Mouse (Mus musculus): ENCODE measurements around the gene Rab3a. TPM values are rescaled to one million over a fixed set of nuclear protein-coding genes. Genes with fewer than 3 reads are reported as not detected.
A peak's percentile ranks its signal among the peaks of the same experiment; 100 is the strongest.

Gene Rab3a
- polyA plus RNA-seq, 1 experiment from 2014 or later, result 319 TPM

DNA sequence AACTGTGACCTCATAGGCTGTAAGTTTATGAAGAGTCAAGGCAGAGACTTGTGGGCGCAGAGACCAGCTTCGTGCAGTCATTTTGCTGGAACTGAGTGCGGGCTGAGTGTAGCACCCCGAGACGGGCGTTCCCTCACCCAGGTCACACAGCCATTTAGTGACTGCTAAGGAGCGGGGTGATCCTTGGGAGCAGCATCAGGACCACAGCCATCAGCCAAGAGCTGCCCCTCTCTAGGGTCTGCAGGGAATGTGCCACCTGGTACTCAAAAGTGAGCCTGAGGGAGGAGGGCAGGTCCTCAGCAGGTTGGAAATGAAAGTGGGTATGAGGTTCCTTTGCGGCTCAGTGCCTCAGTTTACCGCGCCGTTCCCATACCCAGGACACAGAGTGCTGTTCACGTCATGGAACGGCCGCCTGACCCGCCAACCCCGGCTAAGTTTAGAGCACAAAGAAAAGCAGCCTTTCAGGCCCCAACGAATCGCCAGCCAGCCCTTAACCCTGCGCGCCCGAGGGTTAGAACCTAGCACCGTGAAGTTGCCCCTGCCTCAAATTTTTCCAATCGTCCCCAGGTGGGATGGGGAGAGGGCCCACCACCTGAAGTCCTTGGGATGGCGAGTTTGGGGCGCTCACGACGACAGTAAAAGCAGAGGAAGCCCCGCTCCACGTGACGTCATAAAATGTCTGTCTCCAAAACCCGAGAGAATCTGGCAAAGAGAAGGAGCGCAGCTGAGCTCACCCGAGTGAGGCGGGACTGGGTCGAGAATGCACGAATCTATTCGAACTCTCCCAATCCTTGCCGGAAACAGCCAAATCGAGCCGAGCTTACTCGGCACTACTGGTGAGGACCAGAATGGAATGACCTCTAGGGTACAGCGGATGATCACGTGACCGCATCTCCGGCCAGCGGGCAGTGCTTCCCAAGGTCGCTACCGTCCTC lies 10.6 kb upstream of the Rab3a start:
- H3K27me3 ChIP-seq, result peaks cover 56% of the 10 kb centered on the region
- peak overlapping the region; percentile 37 for H3K4me3 ChIP-seq
- H3K36me3 ChIP-seq, result no peaks in the 10 kb centered on the region
- WGBS, result 3% methylated on average over 48 of the region's 48 CpGs
- ATAC-seq (replicated peaks), result peak; percentile 20; the same call in 1 of the 2 replicates
- H3K27ac ChIP-seq (replicated peaks), result no peak overlapping the region
- peak overlapping the region; percentile 49 for H3K9ac ChIP-seq (replicated peaks)
- no peaks in the 10 kb centered on the region for H3K9me3 ChIP-seq
- peaks cover 18% of the 10 kb centered on the region for H3K4me1 ChIP-seq
- peak overlapping the region; percentile 50 for H3K4me2 ChIP-seq (replicated peaks)

DNA sequence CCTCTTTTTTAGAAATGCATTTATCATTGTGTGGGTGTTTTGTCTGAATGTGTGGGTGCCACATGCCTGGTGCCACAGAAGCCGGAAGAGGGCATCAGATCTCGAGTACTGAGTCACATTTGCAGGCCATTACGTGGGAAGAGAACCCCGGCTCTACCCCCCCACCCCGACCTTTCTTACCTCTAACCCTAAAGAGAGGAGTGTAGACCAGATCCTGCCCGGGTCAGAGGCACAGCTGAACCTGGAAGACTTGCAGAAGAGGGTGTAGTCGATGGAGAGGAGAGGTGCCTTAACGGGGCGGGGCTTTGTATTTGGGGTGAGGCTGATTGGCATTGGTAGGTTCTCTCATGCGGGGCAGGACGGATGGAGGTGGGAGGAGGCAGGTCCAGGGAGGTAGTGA lies 9.7 kb upstream of the Rab3a start:
- no peaks in the 10 kb centered on the region for H3K36me3 ChIP-seq
- H3K9ac ChIP-seq (replicated peaks), result no peak overlapping the region
- ATAC-seq (replicated peaks), result no peak
- H3K4me2 ChIP-seq (replicated peaks), result no peak overlapping the region
- no peak overlapping the region for H3K27ac ChIP-seq (replicated peaks)
- H3K27me3 ChIP-seq, result peaks cover 55% of the 10 kb centered on the region
- 63% methylated on average over 11 of the region's 11 CpGs for WGBS
- no peaks in the 10 kb centered on the region for H3K9me3 ChIP-seq
- H3K4me3 ChIP-seq, result no peak overlapping the region
- peaks cover 18% of the 10 kb centered on the region for H3K4me1 ChIP-seq

DNA sequence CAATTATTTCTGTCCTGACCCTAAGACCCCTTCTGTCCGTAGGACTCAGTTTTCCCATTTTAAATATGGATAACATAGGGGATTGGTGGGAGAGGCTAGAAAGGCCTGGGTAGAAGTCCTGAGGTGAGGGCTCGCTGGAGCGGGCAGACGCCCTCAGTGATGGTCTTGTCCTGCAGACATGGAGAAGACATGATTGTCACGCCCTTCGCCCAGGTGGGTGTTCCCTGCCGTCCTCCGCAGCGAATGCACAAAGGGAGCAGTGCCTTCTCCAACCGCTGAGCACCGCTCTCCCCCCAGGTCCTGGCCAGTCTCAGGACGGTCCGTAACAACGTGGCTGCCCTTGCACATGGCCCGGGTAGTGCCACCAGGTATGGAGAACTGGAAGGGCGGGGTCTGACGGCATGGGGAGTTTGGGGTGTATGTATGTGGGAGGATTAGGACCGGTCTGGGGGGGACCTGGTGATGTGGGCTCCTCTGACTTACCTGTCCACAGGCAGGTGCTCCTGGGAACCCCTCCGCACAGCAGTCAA lies 8.7 kb upstream of the Rab3a start:
- H3K27me3 ChIP-seq, result peaks cover 55% of the 10 kb centered on the region
- H3K36me3 ChIP-seq, result no peaks in the 10 kb centered on the region
- no peak for ATAC-seq (replicated peaks)

DNA sequence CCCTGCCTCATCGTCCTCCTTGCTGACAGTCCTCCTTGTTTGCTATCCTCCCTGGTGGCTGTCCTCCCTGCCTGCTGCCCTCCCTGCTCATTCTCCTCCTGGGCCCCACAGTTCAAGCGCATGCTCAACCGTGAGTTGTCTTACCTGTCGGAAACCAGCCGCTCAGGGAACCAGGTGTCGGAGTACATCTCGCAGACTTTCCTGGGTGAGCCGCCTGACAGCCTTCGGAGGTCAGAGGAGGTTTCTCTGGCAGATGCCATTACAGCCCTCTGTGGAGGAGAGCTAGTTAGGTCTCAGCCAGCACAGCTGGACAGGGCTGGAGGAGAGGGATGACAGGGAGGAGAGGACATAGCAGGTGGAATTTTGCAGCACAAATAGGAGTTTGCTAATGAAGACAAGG lies 7.8 kb upstream of the Rab3a start:
- Histone ChIP-seq H3K4me3 (no peak overlapping the region), H3K4me2 (replicated peaks) (no peak overlapping the region), H3K9ac (replicated peaks) (no peak overlapping the region), H3K36me3 (no peaks in the 10 kb centered on the region), H3K27me3 (peaks cover 47% of the 10 kb centered on the region), H3K4me1 (peaks cover 18% of the 10 kb centered on the region), H3K27ac (replicated peaks) (no peak overlapping the region), H3K9me3 (no peaks in the 10 kb centered on the region)
- 78% methylated on average over 9 of the region's 9 CpGs for WGBS
- no peak for ATAC-seq (replicated peaks)

More for the DNA sequence above, 8.7 kb upstream of the Rab3a start:
- Histone ChIP-seq H3K4me3 (no peak overlapping the region), H3K4me1 (peaks cover 18% of the 10 kb centered on the region), H3K9ac (replicated peaks) (no peak overlapping the region), H3K4me2 (replicated peaks) (no peak overlapping the region), H3K27ac (replicated peaks) (no peak overlapping the region), H3K9me3 (no peaks in the 10 kb centered on the region)
- 64% methylated on average over 19 of the region's 19 CpGs for WGBS

DNA sequence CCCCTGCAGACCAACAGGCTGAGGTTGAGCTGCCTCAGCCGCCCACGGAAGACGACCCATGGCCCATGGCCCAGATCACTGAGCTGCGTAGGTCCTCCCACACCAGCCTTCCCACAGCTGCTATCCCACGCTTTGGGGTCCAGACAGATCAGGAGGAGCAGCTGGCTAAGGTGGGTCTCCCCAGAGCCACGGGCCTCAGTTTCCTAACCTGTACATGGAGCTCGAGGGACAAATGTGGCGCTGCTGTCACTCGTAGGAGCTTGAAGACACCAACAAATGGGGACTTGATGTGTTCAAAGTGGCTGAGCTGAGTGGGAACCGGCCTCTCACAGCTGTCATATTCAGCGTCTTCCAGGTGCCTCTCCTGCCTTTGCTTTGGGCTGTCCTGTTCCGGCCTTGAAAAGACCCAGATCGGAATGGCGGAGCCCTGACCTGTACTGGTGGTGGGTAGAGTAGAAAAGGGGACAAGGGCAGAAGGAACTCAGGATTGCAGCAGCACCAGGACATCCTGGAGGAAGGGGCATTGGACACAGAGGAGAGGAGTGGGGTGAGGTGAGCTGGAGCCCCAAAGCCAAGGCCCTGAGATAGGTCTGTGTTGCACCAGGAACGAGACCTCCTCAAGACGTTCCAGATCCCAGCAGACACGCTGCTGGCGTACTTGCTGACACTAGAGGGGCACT lies 7.1 kb upstream of the Rab3a start:
- Histone ChIP-seq H3K4me2 (replicated peaks) (no peak overlapping the region), H3K4me1 (peaks cover 18% of the 10 kb centered on the region), H3K27ac (replicated peaks) (no peak overlapping the region), H3K9me3 (no peaks in the 10 kb centered on the region), H3K27me3 (peaks cover 41% of the 10 kb centered on the region), H3K4me3 (no peak overlapping the region), H3K36me3 (no peaks in the 10 kb centered on the region), H3K9ac (replicated peaks) (no peak overlapping the region)
- WGBS, result 89% methylated on average over 18 of the region's 18 CpGs
- ATAC-seq (replicated peaks), result no peak

DNA sequence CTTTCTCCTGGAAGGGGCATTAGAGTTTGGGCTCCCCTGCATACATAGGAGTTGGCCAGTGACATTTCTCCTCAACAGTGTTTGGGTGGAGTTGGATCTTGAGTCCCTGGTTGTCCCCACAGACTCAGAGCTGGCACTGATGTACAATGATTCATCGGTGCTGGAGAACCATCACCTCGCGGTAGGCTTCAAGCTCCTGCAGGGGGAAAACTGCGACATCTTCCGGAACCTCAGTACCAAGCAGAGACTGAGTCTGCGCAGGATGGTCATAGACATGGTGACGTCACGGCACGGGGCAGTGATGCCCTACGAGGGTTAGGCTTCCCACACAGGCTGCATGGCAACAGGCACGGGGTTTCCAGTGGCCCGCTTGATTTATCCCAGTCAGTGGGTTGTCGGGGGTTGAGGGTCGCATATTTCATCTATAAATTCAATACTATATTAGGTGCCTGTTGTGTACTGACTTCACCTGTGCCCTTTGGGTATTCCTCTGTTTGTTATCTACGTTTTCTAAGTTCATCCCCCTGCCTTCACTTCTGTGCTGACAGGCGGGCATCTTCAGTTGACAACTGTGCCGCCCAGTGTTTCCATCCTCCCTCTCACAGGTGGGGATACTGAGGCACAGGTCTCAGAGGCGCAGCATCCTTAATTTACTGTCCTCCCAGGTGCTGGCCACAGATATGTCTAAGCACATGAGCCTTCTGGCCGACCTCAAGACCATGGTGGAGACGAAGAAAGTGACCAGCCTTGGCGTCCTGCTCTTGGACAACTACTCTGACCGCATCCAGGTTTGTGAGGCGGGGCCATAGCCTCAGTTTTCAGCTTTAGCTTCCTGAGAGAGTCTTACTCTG lies 6.0 kb upstream of the Rab3a start:
- Histone ChIP-seq H3K4me3 (no peak overlapping the region), H3K27me3 (peaks cover 30% of the 10 kb centered on the region)

DNA sequence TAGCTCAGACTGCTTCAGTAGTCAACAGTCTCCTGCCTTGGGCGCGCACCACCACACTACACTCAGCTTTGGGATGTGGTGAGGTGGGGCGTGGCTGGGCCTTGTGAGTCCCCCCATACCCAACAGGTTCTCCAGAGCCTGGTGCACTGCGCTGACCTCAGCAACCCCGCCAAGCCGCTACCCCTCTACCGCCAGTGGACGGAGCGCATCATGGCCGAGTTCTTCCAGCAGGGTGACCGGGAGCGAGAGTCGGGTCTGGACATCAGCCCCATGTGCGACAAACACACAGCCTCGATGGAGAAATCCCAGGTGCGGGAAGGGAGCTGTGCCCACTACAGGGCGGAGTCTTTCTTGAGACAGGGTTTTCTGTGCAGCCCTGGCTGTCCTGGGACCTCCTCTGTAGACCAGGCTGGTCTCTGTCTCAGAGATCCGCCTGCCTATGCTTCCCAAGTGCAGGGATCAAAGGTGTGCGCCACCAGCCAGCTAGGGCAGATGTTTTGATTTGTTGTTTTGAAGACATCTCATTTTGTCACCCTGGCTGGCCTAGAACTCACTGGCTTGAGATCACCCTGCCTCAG lies 5.3 kb upstream of the Rab3a start:
- Histone ChIP-seq H3K27ac (replicated peaks) (no peak overlapping the region), H3K9ac (replicated peaks) (no peak overlapping the region), H3K4me2 (replicated peaks) (no peak overlapping the region), H3K9me3 (no peaks in the 10 kb centered on the region), H3K36me3 (no peaks in the 10 kb centered on the region), H3K4me1 (peaks cover 3% of the 10 kb centered on the region), H3K27me3 (peaks cover 23% of the 10 kb centered on the region), H3K4me3 (no peak overlapping the region)
- 90% methylated on average over 19 of the region's 19 CpGs for WGBS
- ATAC-seq (replicated peaks), result no peak

More for the DNA sequence above, 6.0 kb upstream of the Rab3a start:
- H3K27ac ChIP-seq (replicated peaks), result no peak overlapping the region
- no peaks in the 10 kb centered on the region for H3K36me3 ChIP-seq
- no peak for ATAC-seq (replicated peaks)
- H3K9me3 ChIP-seq, result no peaks in the 10 kb centered on the region
- WGBS, result 89% methylated on average over 23 of the region's 23 CpGs
- no peak overlapping the region for H3K4me2 ChIP-seq (replicated peaks)
- H3K9ac ChIP-seq (replicated peaks), result no peak overlapping the region
- peaks cover 10% of the 10 kb centered on the region for H3K4me1 ChIP-seq

DNA sequence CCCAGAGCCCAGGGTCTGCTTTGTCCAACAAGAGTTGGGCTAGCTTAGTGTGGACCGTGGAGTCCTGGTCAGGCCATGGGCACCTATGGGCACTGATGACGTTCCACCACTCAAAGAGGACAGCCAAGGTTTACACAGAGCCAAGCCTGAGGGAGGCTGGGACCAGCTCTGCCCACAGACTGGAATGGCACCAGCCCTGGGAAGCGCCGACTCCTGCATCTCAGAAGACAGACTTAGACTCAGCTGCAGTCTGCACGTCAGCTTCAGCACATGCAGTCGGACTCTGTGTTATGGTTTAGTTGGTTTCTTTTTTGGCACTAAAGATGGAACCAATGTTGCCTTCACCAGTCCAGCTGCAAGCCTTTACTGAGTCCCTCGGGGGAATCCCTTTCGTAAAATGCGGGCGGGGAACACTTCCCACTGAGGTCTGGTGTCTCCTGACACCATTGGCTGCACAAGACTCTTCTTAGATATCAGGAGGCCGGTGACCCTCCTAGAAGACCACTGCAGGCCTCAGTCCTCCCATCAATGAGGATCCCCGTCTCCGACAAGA lies 4.3 kb upstream of the Rab3a start:
- Histone ChIP-seq H3K9ac (replicated peaks) (no peak overlapping the region), H3K4me1 (peaks cover 4% of the 10 kb centered on the region), H3K27me3 (peaks cover 16% of the 10 kb centered on the region), H3K4me3 (no peak overlapping the region), H3K36me3 (no peaks in the 10 kb centered on the region), H3K4me2 (replicated peaks) (no peak overlapping the region), H3K9me3 (no peaks in the 10 kb centered on the region), H3K27ac (replicated peaks) (no peak overlapping the region)
- 87% methylated on average over 13 of the region's 13 CpGs for WGBS
- no peak for ATAC-seq (replicated peaks)

DNA sequence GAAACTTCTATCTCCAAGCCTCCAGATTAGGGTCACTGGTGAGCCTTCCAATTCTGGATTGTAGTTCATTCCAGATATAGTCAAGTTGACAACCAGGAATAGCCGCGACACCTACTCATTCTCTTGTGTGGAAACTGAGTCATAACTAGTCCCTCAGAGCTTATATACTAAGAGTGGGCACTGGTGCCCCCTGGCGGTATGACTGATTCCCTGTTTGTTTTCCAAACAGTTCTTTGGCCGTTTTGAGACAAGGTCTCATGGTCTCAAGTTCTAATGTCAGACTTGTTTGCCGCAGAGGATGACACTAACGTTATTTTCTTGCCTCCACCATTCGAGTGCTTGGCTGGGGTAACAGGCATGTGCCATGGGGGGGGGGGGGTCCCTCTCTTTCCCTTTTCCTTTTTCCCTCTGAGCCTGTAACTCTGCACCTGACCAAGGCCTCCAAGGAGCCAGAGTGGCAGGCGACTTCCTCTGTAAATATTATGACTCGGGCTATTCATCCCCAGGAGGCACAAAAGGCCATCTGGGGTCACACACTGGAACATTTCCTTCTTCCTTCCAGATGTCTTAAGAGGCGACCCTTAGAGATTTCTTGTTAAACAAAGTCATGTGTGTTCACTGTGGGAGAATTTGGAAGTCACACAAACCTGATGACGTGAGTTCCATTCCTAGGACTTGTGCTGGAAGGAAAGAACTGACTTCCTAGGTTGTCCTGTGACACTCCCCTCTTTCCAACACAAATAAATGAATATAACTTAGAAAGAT lies 2.3 kb upstream of the Rab3a start:
- Histone ChIP-seq H3K4me2 (replicated peaks) (no peak overlapping the region), H3K9me3 (no peaks in the 10 kb centered on the region), H3K27me3 (peaks cover under 1% of the 10 kb centered on the region; the same call in 1 of the 2 replicates), H3K4me3 (no peak overlapping the region), H3K36me3 (peaks cover 13% of the 10 kb centered on the region), H3K9ac (replicated peaks) (no peak overlapping the region), H3K4me1 (peaks cover 24% of the 10 kb centered on the region), H3K27ac (replicated peaks) (peak overlapping the region; percentile 19; the same call in 1 of the 2 replicates)
- ATAC-seq (replicated peaks), result no peak
- 41% methylated on average over 11 of the region's 11 CpGs for WGBS

DNA sequence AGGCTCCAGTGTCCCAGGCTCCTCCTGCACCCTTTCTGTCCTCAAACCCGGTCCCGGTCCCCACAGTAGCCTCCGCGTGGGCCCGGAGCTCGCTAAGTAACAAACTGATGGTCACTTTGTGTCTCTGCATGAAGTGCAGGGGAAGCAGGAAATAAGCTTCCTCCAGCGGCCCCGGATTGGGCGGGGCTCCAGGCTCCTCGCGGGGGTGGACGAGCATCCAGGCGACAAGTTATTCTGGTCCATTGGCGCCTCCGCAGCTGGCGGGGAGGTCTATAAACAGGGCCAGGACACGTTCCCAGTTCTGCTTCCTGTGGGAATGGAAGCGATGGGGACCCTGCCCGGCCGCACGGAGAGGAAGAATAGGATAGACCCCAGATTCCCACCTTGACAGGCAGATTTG lies 1.3 kb upstream of the Rab3a start:
- Histone ChIP-seq H3K4me1 (peaks cover 34% of the 10 kb centered on the region), H3K27me3 (no peaks in the 10 kb centered on the region), H3K9me3 (no peaks in the 10 kb centered on the region), H3K9ac (replicated peaks) (no peak overlapping the region), H3K27ac (replicated peaks) (0 out of 2 replicates have a peak overlapping the region, but pooled peaks have one; percentile 19), H3K36me3 (peaks cover 16% of the 10 kb centered on the region), H3K4me3 (no peak overlapping the region), H3K4me2 (replicated peaks) (no peak overlapping the region)
- 39% methylated on average over 21 of the region's 21 CpGs for WGBS
- ATAC-seq (replicated peaks), result no peak
